In genomic region chr6:50175736-50176135, GRCm38 (mm10) we compare ENCODE assay signal across 25 mouse cellular contexts.
"Had no signal": no experiment of that assay in that cellular context is flagged by ENCODE, and none has a peak within 500 bp of the region (broad histone marks: within the 10 kb centered on the region; RNA-seq: fewer than 3 reads in every experiment).

No protein-coding gene starts in this region.

- H3K9ac ChIP-seq: heart, embryonic 13.5 days; heart, embryonic 15.5 days; hindbrain, embryonic 13.5 days; hindbrain, embryonic 15.5 days; kidney, embryonic 15.5 days; limb, embryonic 13.5 days; limb, embryonic 15.5 days; liver, embryonic 13.5 days; liver, embryonic 15.5 days had no signal

- H3K4me3 ChIP-seq: gastrocnemius, adult 2 months; heart, adult 2 months; heart, embryonic 13.5 days; heart, embryonic 15.5 days; hindbrain, embryonic 13.5 days; hindbrain, embryonic 15.5 days; kidney, embryonic 15.5 days; limb, embryonic 13.5 days; limb, embryonic 15.5 days; liver, embryonic 13.5 days; liver, embryonic 15.5 days had no signal

- DNase-seq: gastrocnemius, adult 2 months; gastrocnemius, postnatal 10 days; gastrocnemius, postnatal 25 days; heart, adult 11 months; heart, adult 2 months; heart, postnatal 14 days; heart, postnatal 36 days; kidney, adult 11 months; kidney, postnatal 36 days; layer of hippocampus, adult 9-11 months; layer of hippocampus, postnatal 36 days; left cerebral cortex, postnatal 4 days; liver, embryonic 13.5 days had no signal

- H3K4me2 ChIP-seq: heart, embryonic 11.5 days; heart, embryonic 13.5 days; heart, embryonic 15.5 days; hindbrain, embryonic 13.5 days; hindbrain, embryonic 15.5 days; kidney, embryonic 15.5 days; limb, embryonic 13.5 days; limb, embryonic 15.5 days; liver, embryonic 13.5 days; liver, embryonic 15.5 days had no signal

- ATAC-seq: hindbrain, postnatal 0 days; intestine, embryonic 16.5 days had no signal

- H3K4me1 ChIP-seq: heart, embryonic 15.5 days; hindbrain, embryonic 13.5 days; hindbrain, embryonic 15.5 days; limb, embryonic 13.5 days; limb, embryonic 15.5 days; liver, embryonic 13.5 days; liver, embryonic 15.5 days had no signal

- H3K9me3 ChIP-seq: heart, embryonic 15.5 days; hindbrain, embryonic 13.5 days; hindbrain, embryonic 15.5 days; limb, embryonic 15.5 days; liver, embryonic 13.5 days; liver, embryonic 15.5 days had no signal

- H3K27ac ChIP-seq: gastrocnemius, adult 2 months; heart, adult 2 months; heart, embryonic 13.5 days; heart, embryonic 15.5 days; hindbrain, embryonic 13.5 days; hindbrain, embryonic 15.5 days; hindbrain, postnatal 0 days; kidney, embryonic 15.5 days; kidney, postnatal 0 days; limb, embryonic 13.5 days; limb, embryonic 15.5 days; liver, embryonic 13.5 days; liver, embryonic 15.5 days had no signal

- H3K27me3 ChIP-seq: heart, embryonic 13.5 days; heart, embryonic 15.5 days; hindbrain, embryonic 13.5 days; hindbrain, embryonic 15.5 days; kidney, embryonic 15.5 days; limb, embryonic 13.5 days; limb, embryonic 15.5 days; liver, embryonic 13.5 days; liver, embryonic 15.5 days had no signal
